Mouse (Mus musculus) embryonic facial prominence, embryonic 14.5 days (tissue): Measurements from ENCODE around the gene Mybpc1. TPM values are rescaled to one million over a fixed set of nuclear protein-coding genes. Genes with fewer than 3 reads are reported as not detected.

Source experiments
- ATAC-seq: fragments of 200-750 bp; cut with Nextera tagmentation; 2 replicates; pipeline ENCODE4 v1.8.0; 2017; ENCODE audit warnings: low read depth, moderate number of reproducible peaks, moderate TSS enrichment
- DNase-seq: peaks from one replicate; pipeline ENCODE4 v3.0.0-alpha.2; 2015; ENCODE audit warnings: low spot score
- H3K27ac ChIP-seq: fragments of 300-500 bp; sonication (generic); replicated peaks from 2 replicates; pipeline ENCODE4 v1.5.1; 2014; ENCODE audit warnings: low read depth, mild to moderate bottlenecking, low read length, moderate library complexity
- H3K27me3 ChIP-seq: fragments of 300-500 bp; sonication (generic); replicated peaks from 2 replicates; pipeline ENCODE4 v1.6.1; 2014; ENCODE audit warnings: low read length; ENCODE audit not compliant: control insufficient read depth, insufficient read depth
- H3K36me3 ChIP-seq: fragments of 300-500 bp; sonication (generic); 2 replicates; pipeline ENCODE4 v1.6.1; 2014; ENCODE audit warnings: low read length, mixed read lengths; ENCODE audit not compliant: control insufficient read depth, insufficient read depth
- H3K4me1 ChIP-seq: fragments of 300-500 bp; sonication (generic); 2 replicates; pipeline ENCODE4 v1.6.1; 2014; ENCODE audit warnings: antibody characterized with exemption, low read length; ENCODE audit not compliant: control insufficient read depth, insufficient read depth
- H3K4me2 ChIP-seq: fragments of 300-500 bp; sonication (generic); 2 replicates; pipeline ENCODE4 v1.6.1; 2014; ENCODE audit warnings: low read depth, mild to moderate bottlenecking, low read length, moderate library complexity, mixed read lengths
- H3K4me3 ChIP-seq: fragments of 300-500 bp; sonication (generic); 2 replicates; pipeline ENCODE4 v1.5.1; 2014; ENCODE audit warnings: low read depth, mild to moderate bottlenecking, low read length
- H3K9ac ChIP-seq: fragments of 300-500 bp; sonication (generic); 2 replicates; pipeline ENCODE4 v1.6.1; 2014; ENCODE audit warnings: low read depth, mild to moderate bottlenecking, low read length, moderate library complexity, mixed read lengths
- H3K9me3 ChIP-seq: fragments of 300-500 bp; sonication (generic); 2 replicates; pipeline ENCODE4 v1.6.1; 2016; ENCODE audit warnings: low read length; ENCODE audit not compliant: control insufficient read depth
- WGBS: fragments of 180-500 bp; shearing (Covaris S2); extraction: QIAGEN DNeasy Blood & Tissue Kit; methylation state at CpG from one replicate; pipeline ENCODE4 v1.1.7; 2014; 5-methylcytosine and 5-hydroxymethylcytosine counted together
- polyA plus RNA-seq: library from polyadenylated mRNA; unstranded; fragments of >200 nt; fragmentation: Nextera tagmentation; extraction: Ambion mirVana; gene quantifications from 2 replicates; pipeline ENCODE4 v1.2.1, GENCODE M21; 2014

Gene Mybpc1
- polyA plus RNA-seq, 1 experiment from 2014 or later = 218 TPM

DNA sequence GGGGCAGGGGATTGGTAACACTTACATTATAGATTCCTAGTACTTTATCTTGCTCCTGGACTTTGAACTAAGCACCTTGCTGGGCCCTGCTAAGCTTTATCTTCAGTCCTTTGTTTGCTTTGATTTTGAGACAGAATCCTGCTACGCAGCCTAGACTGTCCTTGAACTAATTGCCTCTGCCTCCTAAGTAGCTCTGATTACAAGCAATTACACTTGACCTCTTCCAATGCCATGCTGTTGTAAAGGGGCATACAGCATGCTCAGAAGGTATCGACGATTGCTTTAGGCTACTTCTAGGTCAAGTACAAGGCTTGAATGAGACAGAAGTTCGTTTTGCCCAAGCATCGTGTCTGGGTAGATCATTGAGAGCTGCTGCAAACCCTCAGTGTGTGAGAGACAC lies 99.7 kb downstream of the Mybpc1 start:
- no peak overlapping the region for H3K4me3 ChIP-seq
- no peak overlapping the region for H3K4me2 ChIP-seq

GRCm38 (mm10) chr10:88504481-88504880 lies 100.5 kb downstream of the Mybpc1 start:
- H3K4me2 ChIP-seq = no peak overlapping the region; the same call in 1 of the 2 replicates
- H3K9me3 ChIP-seq = no peaks in the 10 kb centered on the region
- peaks cover 18% of the 10 kb centered on the region for H3K4me1 ChIP-seq
- H3K4me3 ChIP-seq = peak overlapping the region; percentile 62; the same call in 1 of the 2 replicates
- ATAC-seq = no peak
- H3K36me3 ChIP-seq = no peaks in the 10 kb centered on the region
- DNase-seq = no peak
- 53% methylated on average over 3 of the region's 3 CpGs for WGBS
- H3K27ac ChIP-seq = no peak overlapping the region
- H3K9ac ChIP-seq = no peak overlapping the region
- H3K27me3 ChIP-seq = no peaks in the 10 kb centered on the region

More for the DNA sequence above, 99.7 kb downstream of the Mybpc1 start:
- Histone ChIP-seq H3K27ac (no peak overlapping the region), H3K27me3 (no peaks in the 10 kb centered on the region), H3K9ac (no peak overlapping the region), H3K9me3 (no peaks in the 10 kb centered on the region), H3K4me1 (peaks cover 18% of the 10 kb centered on the region), H3K36me3 (no peaks in the 10 kb centered on the region)
- no peak for DNase-seq
- WGBS = 44% methylated on average over 5 of the region's 5 CpGs
- ATAC-seq = no peak

- ATAC-seq = peak; percentile 95
- WGBS = 0% methylated on average over 13 of the region's 80 CpGs
- peak within 1 kb of the TSS; percentile 72 for H3K4me2 ChIP-seq
These were observed 101.3 kb downstream of the Mybpc1 start, which contains the start of gene Chpt1 for GRCm38 (mm10) chr10:88503421-88504314. Gene Chpt1, minus strand, starts transcription at chr10:88504073.

DNA sequence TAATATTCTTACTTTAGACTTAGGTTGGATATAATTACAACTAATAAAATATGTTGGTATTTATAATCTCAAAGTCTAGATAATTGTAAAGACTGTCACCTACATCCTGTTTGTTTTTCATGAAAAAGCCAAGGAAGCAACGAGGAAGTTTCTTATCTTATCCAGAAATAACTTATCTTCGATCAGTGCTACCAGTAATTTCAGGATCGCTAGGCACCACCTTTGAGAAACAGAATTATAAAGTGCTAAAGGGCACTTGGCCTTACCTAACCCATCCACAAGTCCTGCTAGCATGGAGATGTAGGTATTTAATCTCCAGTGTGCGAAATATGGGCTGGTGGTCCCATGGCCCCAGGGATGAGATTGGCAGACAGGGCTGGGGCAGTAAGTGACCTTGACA lies 102.0 kb downstream of the Mybpc1 start:
- 47% methylated on average over 4 of the region's 4 CpGs for WGBS
- Histone ChIP-seq H3K4me3 (peak overlapping the region; percentile 62), H3K27me3 (no peaks in the 10 kb centered on the region), H3K27ac (no peak overlapping the region), H3K4me2 (peak overlapping the region; percentile 72), H3K9ac (peak overlapping the region; percentile 82), H3K36me3 (no peaks in the 10 kb centered on the region), H3K4me1 (peaks cover 18% of the 10 kb centered on the region), H3K9me3 (no peaks in the 10 kb centered on the region)
- no peak for ATAC-seq
- no peak for DNase-seq

More at GRCm38 (mm10) chr10:88503421-88504314, 101.3 kb downstream of the Mybpc1 start, which contains the start of gene Chpt1:
- H3K4me1 ChIP-seq = peaks cover 18% of the 10 kb centered on the region
- DNase-seq = peak; percentile 91
- peak within 1 kb of the TSS; percentile 69 for H3K27ac ChIP-seq
- no peaks in the 10 kb centered on the region for H3K36me3 ChIP-seq
- peak within 1 kb of the TSS; percentile 82 for H3K9ac ChIP-seq
- no peaks in the 10 kb centered on the region for H3K9me3 ChIP-seq
- peak within 1 kb of the TSS; percentile 62 for H3K4me3 ChIP-seq
- no peaks in the 10 kb centered on the region for H3K27me3 ChIP-seq

- no peaks in the 10 kb centered on the region for H3K36me3 ChIP-seq
- H3K27ac ChIP-seq = no peak overlapping the region
- no peak overlapping the region for H3K4me3 ChIP-seq
- no peaks in the 10 kb centered on the region for H3K9me3 ChIP-seq
- H3K27me3 ChIP-seq = no peaks in the 10 kb centered on the region
- H3K9ac ChIP-seq = no peak overlapping the region
- WGBS = 59% methylated on average over 13 of the region's 13 CpGs
- peak overlapping the region; percentile 72 for H3K4me2 ChIP-seq
- ATAC-seq (no peak), DNase-seq (peak; percentile 26)
- H3K4me1 ChIP-seq = peaks cover 18% of the 10 kb centered on the region
These were observed 102.8 kb downstream of the Mybpc1 start for GRCm38 (mm10) chr10:88501886-88502765.

GRCm38 (mm10) chr10:88501370-88501769 lies 103.6 kb downstream of the Mybpc1 start:
- no peaks in the 10 kb centered on the region for H3K9me3 ChIP-seq
- H3K27ac ChIP-seq = no peak overlapping the region
- H3K4me1 ChIP-seq = peaks cover 18% of the 10 kb centered on the region
- H3K27me3 ChIP-seq = no peaks in the 10 kb centered on the region
- 53% methylated on average over 10 of the region's 10 CpGs for WGBS
- no peak for ATAC-seq
- no peak overlapping the region for H3K4me2 ChIP-seq
- no peak overlapping the region for H3K9ac ChIP-seq
- DNase-seq = no peak
- H3K4me3 ChIP-seq = no peak overlapping the region
- no peaks in the 10 kb centered on the region for H3K36me3 ChIP-seq

GRCm38 (mm10) chr10:88499993-88500392 lies 105.0 kb downstream of the Mybpc1 start:
- DNase-seq (peak; percentile 16), ATAC-seq (no peak)
- H3K4me1 ChIP-seq = peaks cover 18% of the 10 kb centered on the region
- H3K9ac ChIP-seq = no peak overlapping the region
- no peak overlapping the region for H3K4me2 ChIP-seq
- H3K27me3 ChIP-seq = no peaks in the 10 kb centered on the region
- WGBS = 57% methylated on average over 5 of the region's 5 CpGs
- no peak overlapping the region for H3K4me3 ChIP-seq
- H3K36me3 ChIP-seq = no peaks in the 10 kb centered on the region
- H3K27ac ChIP-seq = no peak overlapping the region
- H3K9me3 ChIP-seq = no peaks in the 10 kb centered on the region

- ATAC-seq = peak; percentile 9; the same call in 1 of the 2 replicates
- Histone ChIP-seq H3K4me2 (no peak overlapping the region), H3K27ac (no peak overlapping the region), H3K9me3 (no peaks in the 10 kb centered on the region), H3K27me3 (no peaks in the 10 kb centered on the region), H3K4me1 (peaks cover 7% of the 10 kb centered on the region; the same call in 1 of the 2 replicates), H3K36me3 (no peaks in the 10 kb centered on the region), H3K4me3 (no peak overlapping the region), H3K9ac (no peak overlapping the region)
- no peak for DNase-seq
- 45% methylated on average over 11 of the region's 11 CpGs for WGBS
These were observed 107.9 kb downstream of the Mybpc1 start for GRCm38 (mm10) chr10:88496864-88497564.
